ENCODE assay signal across 9 mouse cellular contexts in the genomic region with DNA sequence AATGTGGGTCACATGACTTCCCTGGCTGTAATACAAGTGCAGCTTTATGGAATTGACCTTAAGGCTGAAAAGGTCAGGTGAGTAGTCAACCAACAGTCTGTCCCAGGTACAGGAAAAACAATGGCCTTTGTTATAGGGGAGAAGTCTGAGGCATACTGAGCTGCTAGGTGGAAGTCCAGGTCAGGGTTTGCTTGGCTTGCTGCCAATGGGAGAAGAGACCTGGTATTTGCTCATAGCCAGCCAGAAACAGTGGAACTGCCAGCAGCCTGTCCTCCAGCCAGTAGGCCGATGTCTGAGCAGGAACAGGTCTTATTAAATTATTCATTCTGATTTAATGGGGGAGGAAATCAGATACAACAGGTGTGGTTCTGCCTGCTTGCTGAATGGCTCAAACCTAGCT. TPM values are rescaled to one million over a fixed set of nuclear protein-coding genes. Genes with fewer than 3 reads are reported as not detected.
A peak's percentile ranks its signal among the peaks of the same experiment; 100 is the strongest.
DNase-seq lines count a peak whose midpoint lies in the region; ATAC-seq lines count a peak whose summit lies in the region.
"Had no signal": no experiment of that assay in that cellular context is flagged by ENCODE, and none has a peak within 500 bp of the region (broad histone marks: within the 10 kb centered on the region; RNA-seq: fewer than 3 reads in every experiment).

No protein-coding gene starts in this region.

- H3K4me2 ChIP-seq in forebrain, embryonic 16.5 days (ENCODE audit: low read length): no peak overlapping the region
- H3K4me2 ChIP-seq: limb, embryonic 15.5 days had no signal

- no peaks in the 10 kb centered on the region for H3K9me3 ChIP-seq in forebrain, embryonic 16.5 days (ENCODE audit: control insufficient read depth, low read length)
- H3K9me3 ChIP-seq: limb, embryonic 15.5 days had no signal

- peak; percentile 9 for DNase-seq in cerebellum, adult 11-12 months
- DNase-seq in cerebellum, adult 11 months: no peak
- DNase-seq in urinary bladder, postnatal 25 days (ENCODE audit: low spot score): peak; percentile 28
- DNase-seq in urinary bladder, postnatal 4 days (ENCODE audit: low spot score in 2 of 2): no peak
- DNase-seq in kidney, postnatal 4 days: peak; percentile 55 to 77
- DNase-seq in layer of hippocampus, adult 8-10 months (ENCODE audit: low spot score in 2 of 2): no peak

- no peak for ATAC-seq in forebrain, embryonic 16.5 days
- ATAC-seq in CD4-positive, CD25-positive, alpha-beta regulatory T cell, adult 4 months: no peak

- H3K4me1 ChIP-seq in forebrain, embryonic 16.5 days (replicated peaks; ENCODE audit: control insufficient read depth, insufficient read depth, low read length): no peaks in the 10 kb centered on the region

- no peak overlapping the region for H3K9ac ChIP-seq in forebrain, embryonic 16.5 days (replicated peaks; ENCODE audit: low read depth, low read length)
- H3K9ac ChIP-seq: limb, embryonic 15.5 days had no signal

- no peak overlapping the region for H3K4me3 ChIP-seq in forebrain, embryonic 16.5 days (replicated peaks; ENCODE audit: low read length)
- H3K4me3 ChIP-seq: limb, embryonic 15.5 days had no signal

- no peak overlapping the region for H3K27ac ChIP-seq in forebrain, embryonic 16.5 days (ENCODE audit: low read length)
- H3K27ac ChIP-seq: limb, embryonic 15.5 days had no signal

- H3K36me3 ChIP-seq in forebrain, embryonic 16.5 days (ENCODE audit: control insufficient read depth, insufficient read depth): no peaks in the 10 kb centered on the region
- H3K36me3 ChIP-seq: limb, embryonic 15.5 days had no signal

- no peaks in the 10 kb centered on the region for H3K27me3 ChIP-seq in forebrain, embryonic 16.5 days (replicated peaks; ENCODE audit: control insufficient read depth, insufficient read depth, low read length)
- H3K27me3 ChIP-seq: limb, embryonic 15.5 days had no signal

- 64% methylated on average over 1 of the region's 1 CpGs for WGBS in forebrain, embryonic 16.5 days

RNA-seq across cellular contexts. Expression of gene Arhgap5, which starts 55.6 kb away (rescaled TPM):
- 100 to 1,000 TPM; 143 to 148 (median 147) TPM for total RNA-seq in layer of hippocampus, adult 8-10 months (2022)
- 36.7 and 41.3 TPM in 2 replicates for polyA plus RNA-seq in forebrain, embryonic 16.5 days (2015; fragmentation: Nextera tagmentation; extraction: Ambion mirVana)
- 10 to 100 TPM; 21.9 to 25.3 TPM for polyA plus RNA-seq in CD4-positive, CD25-positive, alpha-beta regulatory T cell, adult 4 months (2017; shearing (Covaris generic))

Comparison
In these comparisons a context has a peak if more than half of its experiments do, and no peak if none do; other contexts are left out.
1. DNase-seq: peak in cerebellum, adult 11-12 months (single experiment), urinary bladder, postnatal 25 days (single experiment) and kidney, postnatal 4 days (2 of 2); none in cerebellum, adult 11 months (single experiment), urinary bladder, postnatal 4 days (0 of 2) and layer of hippocampus, adult 8-10 months (0 of 2).